Mouse (Mus musculus): ENCODE results near the gene Ern1. TPM values are rescaled to one million over a fixed set of nuclear protein-coding genes. Genes with fewer than 3 reads are reported as not detected.
"Not testable (repeated sequence)": the region's sequence is repeated elsewhere in the genome, so short reads cannot be mapped to it uniquely, and the experiment has no call there.

Ern1 gene
- total RNA-seq, 2 experiments from 2014 or later = 8.4 to 9.8 TPM

- intact Hi-C loops (cut with DNase I) = no loop called here
- DNase-seq (ENCODE audit: low spot score in 2 of 2) = no peak
Measured at GRCm38 (mm10) chr11:106461145-106461932, 26.3 kb downstream of the Ern1 start.

GRCm38 (mm10) chr11:106460671-106461070, 27.0 kb downstream of the Ern1 start:
- DNase-seq (ENCODE audit: low spot score in 2 of 2) = no peak
- intact Hi-C loops (cut with DNase I) = no loop called here

GRCm38 (mm10) chr11:106458540-106458939, 29.1 kb downstream of the Ern1 start:
- no peak for DNase-seq (ENCODE audit: low spot score in 2 of 2)
- intact Hi-C loops (cut with DNase I) = no loop called here

GRCm38 (mm10) chr11:106443646-106444045, 44.0 kb downstream of the Ern1 start:
- DNase-seq (ENCODE audit: low spot score in 2 of 2) = no peak
- intact Hi-C loops (cut with DNase I) = no loop called here

GRCm38 (mm10) chr11:106442564-106442963, 45.1 kb downstream of the Ern1 start:
- DNase-seq (ENCODE audit: low spot score in 2 of 2); intact Hi-C loops (cut with DNase I): not testable (repeated sequence)

GRCm38 (mm10) chr11:106440318-106440717, 47.3 kb downstream of the Ern1 start:
- intact Hi-C loops (cut with DNase I) = no loop called here
- DNase-seq (ENCODE audit: low spot score in 2 of 2) = no peak

GRCm38 (mm10) chr11:106439355-106439754, 48.3 kb downstream of the Ern1 start:
- no peak for DNase-seq (ENCODE audit: low spot score in 2 of 2)
- intact Hi-C loops (cut with DNase I) = no loop called here

- DNase-seq (ENCODE audit: low spot score in 2 of 2) = no peak
- intact Hi-C loops (cut with DNase I) = no loop called here
Measured at GRCm38 (mm10) chr11:106438524-106439177, 49.0 kb downstream of the Ern1 start.

GRCm38 (mm10) chr11:106437543-106437942, 50.1 kb downstream of the Ern1 start:
- no peak for DNase-seq (ENCODE audit: low spot score in 2 of 2)
- intact Hi-C loops (cut with DNase I) = no loop called here

- intact Hi-C loops (cut with DNase I) = no loop called here
- no peak for DNase-seq (ENCODE audit: low spot score in 2 of 2)
Measured at GRCm38 (mm10) chr11:106437039-106437438, 50.6 kb downstream of the Ern1 start.

GRCm38 (mm10) chr11:106430392-106430791, 57.3 kb downstream of the Ern1 start:
- intact Hi-C loops (cut with DNase I) = no loop called here
- no peak for DNase-seq (ENCODE audit: low spot score in 2 of 2)

- intact Hi-C loops (cut with DNase I) = no loop called here
- no peak for DNase-seq (ENCODE audit: low spot score in 2 of 2)
Measured at GRCm38 (mm10) chr11:106429689-106430088, 58.0 kb downstream of the Ern1 start.

GRCm38 (mm10) chr11:106428556-106428955, 59.1 kb downstream of the Ern1 start:
- intact Hi-C loops (cut with DNase I) = no loop called here
- DNase-seq (ENCODE audit: low spot score in 2 of 2) = no peak

- DNase-seq (ENCODE audit: low spot score in 2 of 2) = no peak
- intact Hi-C loops (cut with DNase I) = no loop called here
Measured at GRCm38 (mm10) chr11:106428106-106428505, 59.5 kb downstream of the Ern1 start.

- DNase-seq (ENCODE audit: low spot score in 2 of 2) = no peak
- intact Hi-C loops (cut with DNase I) = no loop called here
Measured at GRCm38 (mm10) chr11:106426447-106426846, 61.2 kb downstream of the Ern1 start.

- intact Hi-C loops (cut with DNase I) = no loop called here
Measured at GRCm38 (mm10) chr11:106425201-106425600, 62.5 kb downstream of the Ern1 start.

GRCm38 (mm10) chr11:106419262-106420102, 68.2 kb downstream of the Ern1 start:
- intact Hi-C loops (cut with DNase I) = loop anchor here (2.0 kb wide), 1 partner anchor 207 kb away; no protein-coding TSS in a partner anchor
- no peak for DNase-seq (ENCODE audit: low spot score in 2 of 2)

More at GRCm38 (mm10) chr11:106425201-106425600, 62.5 kb downstream of the Ern1 start:
- no peak for DNase-seq (ENCODE audit: low spot score in 2 of 2)

GRCm38 (mm10) chr11:106418622-106419196, 68.9 kb downstream of the Ern1 start:
- intact Hi-C loops (cut with DNase I) = loop anchor here (1.0 to 2.0 kb wide), 2 partner anchors 73 to 208 kb away; no protein-coding TSS in a partner anchor
- DNase-seq (ENCODE audit: low spot score in 2 of 2) = peak; percentile 87 to 90

- intact Hi-C loops (cut with DNase I) = loop anchor here (1.0 to 2.0 kb wide), 2 partner anchors 73 to 209 kb away; no protein-coding TSS in a partner anchor
- DNase-seq (ENCODE audit: low spot score in 2 of 2) = no peak
Measured at GRCm38 (mm10) chr11:106417860-106418259, 69.8 kb downstream of the Ern1 start.

- DNase-seq (ENCODE audit: low spot score in 2 of 2) = no peak
- intact Hi-C loops (cut with DNase I) = no loop called here
Measured at GRCm38 (mm10) chr11:106416331-106416730, 71.3 kb downstream of the Ern1 start.

Measured in left cerebral cortex, postnatal 25 days (tissue).